Mouse (Mus musculus) spleen, postnatal 36 days (tissue): ENCODE results near the gene Angptl8.
"Not testable (repeated sequence)": the region's sequence is repeated elsewhere in the genome, so short reads cannot be mapped to it uniquely, and the experiment has no call there.

Source experiments
- DNase-seq, 2 experiments: peaks; one replicate each; pipeline ENCODE4 v3.0.0; 2022; ENCODE audit warnings: low spot score in 2 of 2, mixed read lengths in 1 of 2

Angptl8 gene

GRCm38 (mm10) chr9:21849691-21850677, 14.7 kb downstream of the Angptl8 start:
- no peak for DNase-seq

GRCm38 (mm10) chr9:21851084-21851483, 15.8 kb downstream of the Angptl8 start:
- DNase-seq: no peak

- DNase-seq: peak; percentile 73
Observed at GRCm38 (mm10) chr9:21852128-21853091, 17.1 kb downstream of the Angptl8 start, which contains the start of gene Dock6. TSS of gene Dock6 (minus strand) at chr9:21852635.

GRCm38 (mm10) chr9:21853961-21854360, 18.7 kb downstream of the Angptl8 start:
- no peak for DNase-seq

DNA sequence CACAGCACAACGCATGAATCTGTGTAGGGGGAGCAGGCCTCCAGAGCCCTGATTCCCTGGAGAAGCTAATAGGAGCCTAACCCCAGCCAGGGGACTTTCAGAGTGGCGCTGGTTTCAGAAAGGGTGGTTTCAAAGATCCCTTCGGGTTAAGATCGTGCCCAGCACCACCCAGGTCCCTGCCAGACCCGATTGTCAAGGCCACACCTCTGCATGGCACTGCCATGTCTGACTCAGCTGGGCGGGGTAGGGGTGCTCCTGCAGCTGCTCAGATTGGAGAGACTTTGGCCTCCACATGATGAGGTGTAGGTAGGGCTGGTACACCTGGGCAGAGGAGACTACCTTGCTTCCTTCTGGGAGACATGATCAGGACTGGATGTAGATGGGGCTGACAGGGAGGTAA, 19.6 kb downstream of the Angptl8 start:
- no peak for DNase-seq

- no peak for DNase-seq
Observed at GRCm38 (mm10) chr9:21857501-21857900, 22.2 kb downstream of the Angptl8 start.

DNA sequence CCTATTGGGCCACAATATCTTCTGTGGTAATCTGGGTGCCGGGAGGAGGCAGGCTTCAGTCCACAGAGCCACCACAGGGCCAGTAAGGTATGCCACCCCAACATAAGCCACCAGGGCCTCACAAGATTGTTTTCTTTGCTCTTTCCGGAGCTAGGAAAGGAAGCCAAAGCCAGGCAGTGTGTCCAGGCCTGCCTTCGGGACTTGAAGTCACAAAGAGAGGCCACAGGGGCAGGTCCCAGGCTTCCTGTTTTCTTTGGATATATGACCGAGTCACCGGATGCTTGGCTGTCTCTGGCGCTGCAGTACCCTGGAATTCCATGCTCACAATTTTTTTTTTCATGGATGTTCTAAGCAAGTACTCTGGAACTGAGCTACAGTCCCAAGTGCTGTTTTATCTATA, 22.8 kb downstream of the Angptl8 start:
- DNase-seq: no peak

GRCm38 (mm10) chr9:21859606-21860005, 24.3 kb downstream of the Angptl8 start:
- DNase-seq: no peak

DNA sequence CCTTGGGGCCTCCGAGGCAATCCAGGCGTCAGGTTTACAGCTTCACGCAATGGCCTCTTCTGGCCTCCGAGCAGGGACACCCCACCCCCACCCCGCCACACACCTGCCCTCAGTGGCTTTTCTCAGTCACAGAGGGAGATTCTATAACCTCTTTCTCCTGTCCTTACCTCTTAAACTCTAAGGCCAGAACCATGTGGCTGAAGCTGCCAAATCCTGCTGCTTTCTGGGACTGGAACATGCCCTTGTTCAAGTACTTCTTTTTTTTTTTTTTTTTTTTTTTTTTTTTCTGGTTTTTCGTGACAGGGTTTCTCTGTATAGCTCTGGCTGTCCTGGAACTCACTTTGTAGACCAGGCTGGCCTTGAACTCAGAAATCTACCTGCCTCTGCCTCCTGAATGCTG, 25.0 kb downstream of the Angptl8 start:
- DNase-seq: not testable (repeated sequence)

DNA sequence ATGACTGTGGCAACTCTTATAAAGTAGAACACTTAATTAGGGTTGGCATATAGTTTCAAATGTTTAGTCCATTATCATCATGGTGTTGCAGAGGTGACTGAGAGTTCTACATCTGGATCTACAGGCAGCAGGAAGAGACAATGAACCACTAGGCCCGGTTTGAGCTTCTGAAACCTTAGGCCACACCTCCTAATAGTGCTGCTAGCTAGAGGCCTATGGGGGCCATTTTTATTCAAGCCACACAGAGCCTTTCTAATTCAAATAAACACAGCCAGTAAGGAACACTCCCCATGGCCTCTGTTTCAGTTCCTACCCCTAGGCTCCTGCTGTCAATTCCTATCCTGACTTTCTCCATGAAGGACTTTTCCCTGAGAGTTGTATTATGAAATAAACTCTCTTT, 26.9 kb downstream of the Angptl8 start:
- DNase-seq: no peak

DNA sequence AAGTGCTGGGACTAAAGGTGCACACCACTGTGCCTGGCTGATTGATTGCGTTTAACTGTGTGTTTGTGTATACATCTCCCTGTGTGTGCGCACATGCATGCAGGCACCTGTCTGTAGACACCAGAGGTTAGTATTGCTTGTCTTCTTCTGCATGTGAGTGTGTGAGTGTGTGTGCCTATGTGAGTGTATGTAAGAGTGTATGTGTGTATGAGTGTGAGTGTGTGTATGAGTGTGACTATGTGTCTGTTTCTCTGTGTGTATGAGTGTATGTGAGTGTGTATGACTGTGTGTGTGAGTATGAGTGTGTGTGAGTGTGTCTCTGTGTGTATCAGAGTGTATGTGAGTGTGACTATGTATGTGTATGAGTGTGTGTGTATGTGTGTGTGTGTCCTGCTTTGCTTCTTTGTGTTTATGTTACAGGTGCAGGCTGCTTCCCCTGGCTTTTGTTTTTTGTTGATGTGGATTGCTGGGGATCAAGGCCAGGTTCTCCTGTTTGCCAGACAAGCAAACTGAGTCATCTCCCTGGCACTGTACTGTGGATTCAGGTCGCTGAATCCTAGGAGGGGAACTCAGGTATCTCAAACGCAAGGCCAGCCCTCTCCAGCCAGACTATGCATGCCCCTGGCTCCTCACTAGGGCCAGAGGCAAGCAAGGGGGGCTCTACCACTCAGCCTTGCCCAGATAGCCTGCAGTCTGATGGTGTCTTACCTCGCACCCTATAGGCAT, 30.5 kb downstream of the Angptl8 start:
- DNase-seq: no peak

- no peak for DNase-seq
Observed at GRCm38 (mm10) chr9:21866641-21867040, 31.3 kb downstream of the Angptl8 start.

- no peak for DNase-seq
Observed at GRCm38 (mm10) chr9:21867726-21868125, 32.4 kb downstream of the Angptl8 start.

DNA sequence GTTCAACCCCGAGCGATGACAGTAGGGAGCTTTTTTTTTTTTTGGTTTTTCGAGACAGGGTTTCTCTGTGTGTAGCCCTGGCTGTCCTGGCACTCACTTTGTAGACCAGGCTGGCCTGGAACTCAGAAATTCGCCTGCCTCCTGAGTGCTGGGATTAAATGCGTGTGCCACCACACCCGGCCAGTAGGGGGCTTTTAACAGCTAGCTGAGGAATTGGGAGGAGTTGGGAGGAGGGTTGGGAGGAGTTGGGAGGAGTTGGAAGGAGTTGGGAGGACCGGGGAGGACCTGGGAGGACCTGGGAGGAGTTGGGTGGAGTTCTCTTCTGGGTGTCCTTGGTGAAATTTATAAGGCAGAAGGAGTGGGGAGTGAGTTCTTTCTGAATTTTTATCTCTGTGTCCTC, 34.0 kb downstream of the Angptl8 start:
- not testable (repeated sequence) for DNase-seq

DNA sequence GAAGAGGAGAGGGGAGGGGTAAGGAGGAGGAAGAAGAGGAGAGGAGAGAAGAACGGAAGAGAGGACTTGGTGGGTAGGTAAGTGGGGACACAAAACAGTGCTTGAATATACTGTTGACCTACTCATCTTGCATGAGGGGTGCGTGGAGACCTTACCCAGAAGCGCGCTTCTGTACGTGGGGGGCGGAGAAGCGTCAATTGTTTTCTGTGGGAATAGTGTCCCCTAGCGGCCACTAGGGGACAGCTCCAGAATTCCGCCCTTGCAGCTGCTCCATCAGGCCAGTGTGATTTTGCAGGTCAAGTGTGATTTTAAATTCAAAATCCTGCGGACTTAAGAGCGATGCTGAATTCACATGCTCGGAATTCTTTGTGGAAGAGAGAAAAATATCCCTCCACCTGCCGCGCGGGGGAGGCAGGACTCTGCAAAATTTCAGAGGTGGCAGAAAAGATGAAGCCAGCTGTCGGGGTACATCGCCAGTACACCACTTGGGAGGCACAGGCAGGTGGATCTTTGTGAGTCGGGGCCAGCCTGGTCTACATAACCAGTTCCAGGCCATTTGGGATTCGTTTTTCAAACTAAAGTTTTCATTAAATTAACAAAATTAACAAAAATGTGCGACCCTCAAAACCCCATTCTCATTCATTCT, 35.7 kb downstream of the Angptl8 start:
- no peak for DNase-seq

GRCm38 (mm10) chr9:21872204-21872603, 36.9 kb downstream of the Angptl8 start:
- no peak for DNase-seq

DNA sequence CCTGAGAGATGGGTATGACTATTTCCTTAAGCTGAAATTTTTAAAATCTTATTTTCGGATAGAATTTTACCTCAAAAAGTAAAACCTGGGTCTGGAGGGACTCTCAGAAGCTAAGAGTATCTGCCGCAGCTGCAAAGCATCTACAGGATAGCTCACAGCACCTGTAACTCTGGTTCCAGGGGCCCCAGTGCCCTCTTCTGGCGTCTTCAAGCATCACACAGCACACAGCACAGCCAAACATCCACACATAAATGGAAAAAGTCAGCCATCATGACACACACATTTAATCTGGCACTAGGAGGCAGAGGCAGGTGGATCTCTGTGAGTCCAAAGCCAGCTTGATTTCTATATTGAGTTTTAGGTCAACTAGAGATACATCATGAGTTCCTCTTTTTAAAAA, 41.3 kb downstream of the Angptl8 start:
- DNase-seq: no peak
